Mouse (Mus musculus) urinary bladder, adult 18-20 months (tissue): Measurements from ENCODE around the gene Gm20532.

ENCODE experiments used
- DNase-seq, 2 experiments: peaks; one replicate each; pipeline ENCODE4 v3.0.0; 2022; ENCODE audit warnings: low spot score in 2 of 2, mixed read lengths in 2 of 2

The Gm20532 gene

DNA sequence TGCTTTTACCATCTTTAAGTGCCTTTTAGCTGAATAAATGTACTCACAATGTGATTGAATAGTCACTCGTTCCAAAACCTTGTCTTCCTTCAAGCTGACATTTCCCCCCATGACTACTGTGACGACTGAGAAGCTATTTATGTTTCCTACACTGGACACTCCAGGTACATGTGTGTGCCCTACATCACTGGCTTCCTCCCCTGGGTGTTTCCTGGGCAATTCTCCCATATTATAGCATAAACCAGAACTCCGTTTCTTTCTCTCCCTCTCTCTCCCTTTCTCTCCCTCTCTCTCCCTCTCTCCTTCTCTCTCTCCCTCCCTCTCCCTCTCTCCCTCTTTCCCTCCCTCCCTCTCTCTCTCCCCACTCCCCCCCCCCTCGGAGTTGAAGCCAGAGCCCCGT is 12.6 kb upstream of the Gm20532 start:
- DNase-seq: no peak

DNA sequence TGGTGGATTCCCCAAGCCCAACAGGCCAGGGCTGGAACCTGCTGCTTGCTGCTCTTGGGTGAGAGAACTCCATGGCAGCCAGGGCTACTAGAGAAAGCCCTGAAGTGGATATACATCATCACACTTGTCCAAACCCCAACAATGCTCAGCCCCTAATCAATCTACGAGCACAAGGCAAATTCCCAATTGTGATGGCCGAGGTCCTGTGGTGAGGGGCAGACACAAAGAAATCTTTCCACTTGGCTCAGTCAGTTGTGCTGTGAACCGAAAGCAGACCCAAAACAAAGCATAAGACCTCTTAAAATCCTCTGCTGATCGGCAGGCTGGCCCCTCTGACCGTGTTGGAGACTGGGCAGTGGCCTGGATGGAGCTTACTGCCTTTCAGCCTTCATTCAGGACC is 11.6 kb upstream of the Gm20532 start:
- no peak for DNase-seq

DNA sequence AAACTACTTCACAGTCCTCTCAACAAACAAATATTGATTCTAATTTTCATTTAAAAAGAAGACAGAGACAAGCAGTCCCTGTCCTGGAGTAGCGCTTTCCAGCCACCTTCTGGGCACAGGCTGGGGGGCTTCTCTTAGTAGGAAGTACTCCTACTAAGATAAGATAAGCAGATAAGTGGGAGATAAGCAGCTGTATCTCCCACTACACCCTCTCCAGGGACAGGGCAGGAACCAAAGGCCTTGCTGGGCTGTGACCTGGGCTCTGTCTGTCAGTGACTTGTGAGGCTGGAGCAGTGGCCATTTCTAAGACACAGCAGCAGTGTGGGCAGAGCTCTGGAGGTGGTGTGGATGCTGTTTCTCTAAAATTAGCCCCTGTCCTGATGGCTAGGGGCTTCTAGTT is 11.1 kb upstream of the Gm20532 start:
- DNase-seq: no peak

- DNase-seq: no peak
Measured at GRCm38 (mm10) chr2:26575865-26576264, 10.6 kb upstream of the Gm20532 start.

GRCm38 (mm10) chr2:26576462-26576861 is 10.0 kb upstream of the Gm20532 start:
- no peak for DNase-seq

GRCm38 (mm10) chr2:26578369-26578768 is 8.1 kb upstream of the Gm20532 start:
- DNase-seq: no peak

- DNase-seq: no peak
Measured at GRCm38 (mm10) chr2:26579714-26580113, 6.7 kb upstream of the Gm20532 start, which contains the start of gene Egfl7. Egfl7 (plus strand) TSS chr2:26580014.

DNA sequence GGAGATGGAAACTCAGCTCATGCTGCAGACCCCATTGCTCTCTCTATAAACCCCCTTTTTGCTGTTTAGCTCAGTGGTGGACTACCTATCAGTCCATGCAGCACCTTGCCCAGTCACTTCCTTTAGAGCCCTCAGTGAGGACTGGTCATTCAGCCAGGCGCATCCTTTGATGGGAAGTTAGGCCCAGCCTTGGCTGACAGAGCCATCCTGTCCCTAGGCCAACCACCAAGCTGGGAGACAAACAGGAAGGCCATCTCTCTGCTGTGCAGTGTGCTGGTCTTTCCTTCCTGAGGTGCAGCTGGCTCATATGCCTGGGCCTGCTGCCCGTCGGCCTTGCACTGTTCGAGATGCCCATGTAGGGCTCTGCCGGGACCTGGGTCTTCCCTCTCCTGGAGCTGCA is 5.7 kb upstream of the Gm20532 start:
- DNase-seq: no peak

GRCm38 (mm10) chr2:26582203-26582602 is 4.2 kb upstream of the Gm20532 start:
- DNase-seq: no peak

DNA sequence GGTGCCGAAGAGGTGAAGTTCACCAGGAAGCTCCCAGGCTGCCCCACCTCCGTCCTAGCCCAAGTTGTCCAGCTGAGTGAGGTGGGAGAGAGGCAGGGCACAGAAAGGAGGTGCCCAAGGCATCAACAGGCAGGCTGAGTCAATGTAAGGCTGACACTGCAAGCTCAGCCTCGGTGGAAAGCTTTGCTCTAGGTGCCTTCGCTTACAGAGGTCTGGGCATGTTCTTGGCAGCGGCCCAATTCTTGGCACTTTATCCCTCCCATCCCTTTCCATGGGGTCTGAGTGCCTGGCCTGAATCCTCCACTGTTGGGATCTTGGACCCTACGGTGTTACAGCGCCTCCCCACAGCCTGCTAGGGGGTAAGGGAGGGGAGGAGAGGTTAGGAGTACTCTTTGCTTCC is 3.7 kb upstream of the Gm20532 start:
- no peak for DNase-seq

GRCm38 (mm10) chr2:26583640-26584039 is 2.8 kb upstream of the Gm20532 start:
- DNase-seq: no peak

- DNase-seq: no peak
Measured at GRCm38 (mm10) chr2:26585713-26586112, 726 bp upstream of the Gm20532 start.

DNA sequence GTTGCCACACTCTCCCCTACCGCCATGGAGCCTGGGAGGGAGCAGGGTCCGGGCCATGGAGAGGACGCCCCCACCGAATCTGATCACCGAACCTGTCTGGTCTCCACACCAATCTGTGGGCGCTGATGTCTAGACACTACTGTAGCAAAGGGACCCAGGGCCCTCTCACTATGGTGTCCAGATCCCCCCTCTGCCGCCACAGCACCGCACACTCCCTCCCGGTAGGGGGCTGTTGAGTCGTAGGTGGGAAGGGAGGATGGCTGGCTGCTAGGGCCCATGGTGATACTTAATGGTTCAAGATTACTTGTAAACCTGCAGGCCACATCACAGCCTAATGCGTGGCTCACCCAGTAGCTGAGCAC is 586 bp downstream of the Gm20532 start:
- peak in 1 of 2 experiments; percentile 37 for DNase-seq

DNA sequence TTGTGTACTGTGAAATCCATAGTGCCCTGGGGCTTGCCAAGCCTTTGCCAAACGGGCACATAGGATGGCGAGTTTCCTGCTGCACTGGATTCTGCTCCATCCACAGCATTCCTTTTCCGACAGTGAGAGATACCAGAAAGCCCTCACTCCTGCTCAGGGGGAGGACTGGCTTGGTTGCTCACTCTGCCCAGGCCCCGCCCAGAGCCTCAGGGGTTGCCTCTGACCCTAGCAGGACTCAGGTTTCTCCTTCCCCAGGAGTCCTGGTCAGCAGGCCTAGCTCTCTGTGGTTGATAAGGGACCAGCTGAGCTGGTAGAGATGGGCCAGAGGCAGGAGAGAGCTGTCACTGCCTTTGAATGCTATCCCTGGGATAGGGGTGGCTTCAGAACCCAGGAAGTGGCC is 2.1 kb downstream of the Gm20532 start:
- DNase-seq: no peak

DNA sequence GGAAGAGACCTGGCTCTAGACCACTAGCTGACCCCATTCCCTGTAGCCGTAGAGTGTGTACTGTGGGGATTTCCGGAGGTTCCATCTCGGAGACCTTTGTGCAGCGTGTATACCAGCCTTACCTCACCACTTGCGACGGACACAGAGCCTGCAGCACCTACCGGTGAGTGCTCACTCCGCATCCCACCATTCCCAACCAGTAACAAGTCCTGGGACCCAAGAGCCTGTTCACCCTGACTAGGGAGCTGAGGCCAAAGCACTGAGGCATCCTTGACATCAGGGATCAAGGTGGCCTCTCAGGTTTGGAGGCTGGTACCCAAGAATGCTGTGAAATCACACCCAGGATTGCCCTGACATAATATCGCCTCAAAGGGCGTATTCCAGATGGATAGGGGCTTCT is 2.8 kb downstream of the Gm20532 start:
- no peak for DNase-seq

DNA sequence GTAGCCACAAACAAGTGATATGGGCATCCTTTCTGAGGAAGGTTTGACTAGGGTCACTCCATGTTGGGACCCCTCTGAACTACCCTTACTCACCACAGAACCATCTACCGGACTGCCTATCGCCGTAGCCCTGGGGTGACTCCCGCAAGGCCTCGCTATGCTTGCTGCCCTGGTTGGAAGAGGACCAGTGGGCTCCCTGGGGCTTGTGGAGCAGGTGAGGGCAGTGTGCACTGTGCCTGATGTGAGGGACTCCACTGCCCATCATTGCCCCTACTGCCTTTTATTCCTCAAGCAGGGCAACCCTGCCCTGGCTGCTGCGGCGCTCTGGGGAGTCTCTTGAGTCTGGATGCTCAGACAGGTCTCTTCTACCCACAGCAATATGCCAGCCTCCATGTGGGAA is 3.8 kb downstream of the Gm20532 start:
- no peak for DNase-seq

DNA sequence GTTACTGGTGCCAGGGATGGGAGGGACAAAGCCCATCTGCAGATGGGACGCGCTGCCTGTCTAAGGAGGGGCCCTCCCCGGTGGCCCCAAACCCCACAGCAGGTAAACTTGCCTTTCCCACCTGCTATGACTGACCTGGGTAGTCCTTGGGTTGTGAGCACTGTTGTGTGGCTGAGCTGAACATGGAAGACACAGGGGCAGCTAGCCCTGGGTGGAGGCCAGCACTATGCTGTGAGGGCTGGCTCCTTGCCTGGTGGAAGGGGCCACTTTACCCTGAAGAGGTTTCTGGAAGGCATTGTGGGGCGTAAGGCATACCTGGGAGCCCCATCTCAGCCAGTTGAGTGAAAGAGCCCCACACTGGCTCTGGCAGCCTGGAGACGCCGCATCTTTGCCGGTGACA is 4.5 kb downstream of the Gm20532 start:
- no peak for DNase-seq

DNA sequence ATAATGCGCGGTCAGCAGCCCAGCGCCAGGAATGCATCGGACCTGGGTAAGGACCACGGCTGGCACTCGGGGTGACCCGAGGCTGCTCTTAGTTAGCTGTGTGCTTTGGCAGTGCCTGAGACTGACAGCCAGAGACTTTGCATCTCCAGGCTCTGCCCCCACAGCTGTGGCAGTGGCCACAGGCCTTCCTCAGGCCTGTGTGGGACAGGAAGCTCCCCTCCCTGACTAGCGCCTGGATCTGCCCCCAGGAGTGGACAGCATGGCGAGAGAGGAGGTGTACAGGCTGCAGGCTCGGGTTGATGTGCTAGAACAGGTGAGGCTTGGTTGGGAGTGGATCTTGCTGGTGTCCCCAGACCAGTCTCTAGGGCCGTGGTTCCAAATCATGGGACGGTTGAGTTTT is 5.0 kb downstream of the Gm20532 start:
- DNase-seq: no peak

DNA sequence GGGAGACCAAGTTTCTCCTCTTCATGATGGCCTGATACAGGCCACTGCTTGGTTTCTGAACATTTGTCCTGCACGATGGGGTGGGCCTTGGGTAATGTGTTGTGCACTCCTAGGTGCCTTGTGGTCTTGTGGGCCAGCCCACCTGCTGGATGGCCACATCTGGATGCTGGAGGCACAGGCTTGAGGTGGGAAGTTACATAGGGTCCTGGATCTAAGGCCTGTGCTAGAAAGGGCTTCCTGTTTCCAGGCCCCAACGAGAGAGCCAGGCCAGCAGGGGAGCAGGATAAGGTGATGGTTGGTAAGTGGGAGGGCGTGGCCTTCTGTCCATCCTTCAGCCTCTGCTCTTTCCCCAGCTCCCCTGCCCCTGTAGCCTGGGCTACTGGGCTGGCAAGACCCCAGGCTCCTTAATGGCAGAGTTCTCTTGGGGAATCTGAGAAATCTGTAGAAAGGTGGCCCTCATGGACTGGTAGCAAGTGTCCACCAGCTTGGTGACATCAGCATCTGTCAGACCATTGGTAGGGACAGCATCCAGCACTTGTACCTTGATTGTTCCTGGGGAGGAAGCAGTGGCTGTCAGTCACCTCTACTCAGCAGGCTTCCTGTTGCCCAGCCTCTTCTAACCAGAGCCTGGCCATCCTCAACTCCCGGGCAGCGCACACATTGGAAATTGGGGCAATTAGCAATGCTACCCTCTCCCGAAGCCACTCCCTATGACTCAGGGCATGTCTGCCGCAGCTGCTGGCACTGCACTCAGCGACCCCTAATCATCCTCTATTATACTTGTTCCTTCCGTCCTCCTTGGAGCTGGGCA is 7.0 kb downstream of the Gm20532 start:
- no peak for DNase-seq

- no peak for DNase-seq
Measured at GRCm38 (mm10) chr2:26594022-26594346, 7.5 kb downstream of the Gm20532 start.

DNA sequence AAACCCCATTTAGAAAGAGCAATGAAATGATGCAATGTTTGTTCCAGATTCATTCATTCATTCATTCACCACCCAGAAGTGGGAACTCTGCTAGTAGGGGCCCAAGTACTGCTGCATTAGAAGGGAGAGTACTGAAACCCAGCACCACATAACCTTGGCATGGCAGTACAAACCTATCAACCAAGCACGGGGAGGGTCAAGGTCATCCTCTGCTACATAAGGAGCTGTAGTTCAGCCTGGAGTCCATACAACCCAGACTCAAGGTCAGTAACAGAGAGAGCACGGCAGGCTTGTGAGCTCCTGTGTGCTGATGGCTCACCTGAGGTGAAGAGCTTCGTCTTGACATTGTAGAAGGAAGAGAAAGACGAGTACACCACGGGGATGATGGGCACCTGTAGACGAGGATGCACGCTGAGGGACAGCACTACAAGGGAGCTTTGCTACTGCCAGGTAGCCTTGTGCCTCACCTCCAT is 8.1 kb downstream of the Gm20532 start:
- no peak for DNase-seq

DNA sequence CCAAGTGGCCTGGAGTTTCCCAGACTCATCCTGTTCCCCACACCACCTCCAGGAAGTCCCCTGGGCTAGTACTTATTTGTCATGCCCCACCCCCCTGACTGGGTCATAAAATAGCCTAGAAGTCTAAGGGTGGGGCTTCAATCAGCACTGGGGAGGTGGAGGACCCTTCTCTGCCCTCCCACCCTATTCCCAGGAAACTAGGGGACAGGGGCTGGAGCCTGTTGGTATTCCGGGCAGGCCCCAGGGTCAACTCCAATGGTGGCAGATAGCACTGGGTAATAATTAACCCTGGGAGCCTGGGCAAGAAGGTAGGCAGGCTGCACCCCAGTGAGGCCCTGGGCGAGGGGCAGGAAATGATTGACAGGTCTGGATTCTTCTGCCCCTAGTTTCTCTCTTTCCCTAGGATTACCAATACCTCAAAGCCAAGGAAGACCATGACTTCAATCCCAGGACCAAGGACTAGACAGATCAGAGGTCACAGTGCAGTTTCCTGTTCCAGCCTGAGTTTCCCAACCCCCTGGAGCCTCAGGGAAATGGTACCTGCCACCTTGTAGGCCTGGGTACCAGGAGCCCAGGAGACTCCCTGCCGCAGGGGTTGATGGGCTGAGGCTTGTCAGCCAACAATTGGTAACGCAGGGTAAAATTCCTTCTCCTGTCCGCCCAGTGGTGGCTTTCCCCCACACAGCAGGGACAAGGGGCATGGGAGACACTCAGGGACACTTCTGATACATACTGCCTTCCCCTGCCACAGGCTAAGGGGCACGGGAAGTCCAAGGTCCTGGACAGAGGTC is 8.7 kb downstream of the Gm20532 start:
- DNase-seq: no peak

GRCm38 (mm10) chr2:26595725-26596435 is 9.4 kb downstream of the Gm20532 start:
- DNase-seq: no peak
